Mouse (Mus musculus): Measurements from ENCODE around the gene Efcab11. TPM values are rescaled to one million over a fixed set of nuclear protein-coding genes. Genes with fewer than 3 reads are reported as not detected.

Efcab11 gene
- polyA plus RNA-seq, 1 experiment from 2014 or later, result 4.0 TPM

DNA sequence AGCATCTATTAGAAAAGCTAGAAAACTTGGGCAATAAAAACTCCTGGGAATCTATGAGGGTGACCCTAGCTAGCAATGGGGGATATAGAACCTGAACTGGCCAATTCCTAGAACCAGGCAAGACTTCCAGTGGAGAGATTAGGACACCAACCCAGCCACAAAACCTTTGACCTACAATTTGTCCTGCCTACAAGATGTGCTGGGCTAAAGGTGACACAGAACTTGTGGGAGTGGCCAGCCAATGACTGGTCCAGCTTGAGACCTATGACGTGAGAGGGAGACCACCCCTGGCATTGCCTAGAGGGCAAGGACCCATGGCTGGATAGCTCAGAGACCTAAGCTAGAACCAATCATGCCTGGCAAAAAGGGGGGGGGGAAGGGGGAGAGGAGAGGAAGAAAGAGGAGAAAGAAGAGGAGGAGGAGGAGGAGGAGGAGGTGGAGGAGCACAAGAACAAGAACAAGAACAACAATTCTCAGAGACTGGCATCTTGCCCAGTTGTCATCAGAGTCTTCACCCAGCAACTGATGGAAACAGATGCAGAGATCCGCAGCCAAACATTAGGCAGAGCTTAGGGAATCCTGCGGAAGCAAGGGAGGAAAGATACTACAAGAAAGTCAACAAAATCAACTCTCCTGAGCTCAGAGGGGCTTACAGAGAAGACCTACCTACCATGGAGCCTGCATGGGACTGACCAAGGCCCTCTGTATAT is 24.7 kb downstream of the Efcab11 start:
- Histone ChIP-seq H3K4me2 (ENCODE audit: low read length) (no peak overlapping the region), H3K9ac (ENCODE audit: low read depth, low read length) (no peak overlapping the region), H3K9me3 (replicated peaks; ENCODE audit: control insufficient read depth, low read length, poor library complexity, severe bottlenecking) (no peaks in the 10 kb centered on the region), H3K4me1 (ENCODE audit: control insufficient read depth, insufficient read depth, low read length) (peaks cover 7% of the 10 kb centered on the region), H3K27me3 (ENCODE audit: control insufficient read depth, insufficient read depth, low read depth, low read length) (no peaks in the 10 kb centered on the region), H3K27ac (ENCODE audit: low read length) (no peak overlapping the region), H3K36me3 (ENCODE audit: control insufficient read depth, insufficient read depth, low read length) (no peaks in the 10 kb centered on the region), H3K4me3 (ENCODE audit: low read depth, low read length) (no peak overlapping the region)
- no peak for ATAC-seq
- 81% methylated on average over 3 of the region's 3 CpGs for WGBS

DNA sequence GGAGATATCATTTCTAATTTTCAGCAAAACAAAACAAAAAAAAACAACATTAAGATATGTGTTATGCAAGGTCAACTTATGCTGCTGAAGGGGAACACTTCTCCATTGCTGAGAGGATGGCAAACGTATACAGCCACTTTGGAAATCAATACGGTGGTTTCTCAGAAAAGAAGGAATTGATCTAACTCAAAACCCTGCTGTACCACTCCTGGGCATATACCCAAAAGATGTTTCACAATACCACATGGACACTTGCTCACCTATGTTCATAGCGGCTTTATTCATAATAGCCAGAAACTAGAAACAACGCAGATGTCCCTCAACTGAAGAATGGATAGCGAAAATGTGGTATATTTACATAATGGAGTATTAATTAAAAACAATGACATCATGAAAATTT is 25.6 kb downstream of the Efcab11 start:
- no peaks in the 10 kb centered on the region for H3K36me3 ChIP-seq (ENCODE audit: control insufficient read depth, insufficient read depth, low read length)
- H3K27ac ChIP-seq (ENCODE audit: low read length), result no peak overlapping the region
- H3K9me3 ChIP-seq (replicated peaks; ENCODE audit: control insufficient read depth, low read length, poor library complexity, severe bottlenecking), result no peaks in the 10 kb centered on the region
- ATAC-seq, result no peak
- no peak overlapping the region for H3K9ac ChIP-seq (ENCODE audit: low read depth, low read length)
- peaks cover 11% of the 10 kb centered on the region for H3K4me1 ChIP-seq (ENCODE audit: control insufficient read depth, insufficient read depth, low read length)
- 93% methylated on average over 5 of the region's 5 CpGs for WGBS
- no peaks in the 10 kb centered on the region for H3K27me3 ChIP-seq (ENCODE audit: control insufficient read depth, insufficient read depth, low read depth, low read length)
- no peak overlapping the region for H3K4me3 ChIP-seq (ENCODE audit: low read depth, low read length)
- H3K4me2 ChIP-seq (ENCODE audit: low read length), result no peak overlapping the region

DNA sequence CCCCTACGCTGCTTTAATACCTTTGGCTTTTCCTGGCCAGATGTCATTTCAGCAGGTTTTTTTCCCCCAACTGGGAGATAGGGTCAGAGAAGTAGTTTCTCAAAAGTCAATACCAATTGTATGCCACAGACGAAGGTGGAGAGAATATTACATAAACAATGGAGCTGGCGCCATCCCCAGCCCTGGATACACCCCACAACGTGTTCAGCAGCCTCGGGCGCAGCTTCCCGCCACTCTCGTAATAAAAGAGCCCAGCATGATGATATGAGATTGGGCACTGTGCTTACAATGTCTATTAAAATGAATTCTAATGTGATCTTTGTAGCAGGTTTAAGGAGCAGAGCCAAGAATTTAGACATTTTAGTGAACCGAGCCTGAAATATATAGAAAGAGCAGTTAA is 28.2 kb downstream of the Efcab11 start:
- no peak for ATAC-seq
- no peak overlapping the region for H3K4me2 ChIP-seq (ENCODE audit: low read length)
- peaks cover 14% of the 10 kb centered on the region for H3K4me1 ChIP-seq (ENCODE audit: control insufficient read depth, insufficient read depth, low read length)
- WGBS, result 46% methylated on average over 9 of the region's 9 CpGs
- no peaks in the 10 kb centered on the region for H3K27me3 ChIP-seq (ENCODE audit: control insufficient read depth, insufficient read depth, low read depth, low read length)
- H3K9me3 ChIP-seq (replicated peaks; ENCODE audit: control insufficient read depth, low read length, poor library complexity, severe bottlenecking), result no peaks in the 10 kb centered on the region
- no peak overlapping the region for H3K27ac ChIP-seq (ENCODE audit: low read length)
- H3K36me3 ChIP-seq (ENCODE audit: control insufficient read depth, insufficient read depth, low read length), result no peaks in the 10 kb centered on the region
- no peak overlapping the region for H3K4me3 ChIP-seq (ENCODE audit: low read depth, low read length)
- H3K9ac ChIP-seq (ENCODE audit: low read depth, low read length), result no peak overlapping the region

DNA sequence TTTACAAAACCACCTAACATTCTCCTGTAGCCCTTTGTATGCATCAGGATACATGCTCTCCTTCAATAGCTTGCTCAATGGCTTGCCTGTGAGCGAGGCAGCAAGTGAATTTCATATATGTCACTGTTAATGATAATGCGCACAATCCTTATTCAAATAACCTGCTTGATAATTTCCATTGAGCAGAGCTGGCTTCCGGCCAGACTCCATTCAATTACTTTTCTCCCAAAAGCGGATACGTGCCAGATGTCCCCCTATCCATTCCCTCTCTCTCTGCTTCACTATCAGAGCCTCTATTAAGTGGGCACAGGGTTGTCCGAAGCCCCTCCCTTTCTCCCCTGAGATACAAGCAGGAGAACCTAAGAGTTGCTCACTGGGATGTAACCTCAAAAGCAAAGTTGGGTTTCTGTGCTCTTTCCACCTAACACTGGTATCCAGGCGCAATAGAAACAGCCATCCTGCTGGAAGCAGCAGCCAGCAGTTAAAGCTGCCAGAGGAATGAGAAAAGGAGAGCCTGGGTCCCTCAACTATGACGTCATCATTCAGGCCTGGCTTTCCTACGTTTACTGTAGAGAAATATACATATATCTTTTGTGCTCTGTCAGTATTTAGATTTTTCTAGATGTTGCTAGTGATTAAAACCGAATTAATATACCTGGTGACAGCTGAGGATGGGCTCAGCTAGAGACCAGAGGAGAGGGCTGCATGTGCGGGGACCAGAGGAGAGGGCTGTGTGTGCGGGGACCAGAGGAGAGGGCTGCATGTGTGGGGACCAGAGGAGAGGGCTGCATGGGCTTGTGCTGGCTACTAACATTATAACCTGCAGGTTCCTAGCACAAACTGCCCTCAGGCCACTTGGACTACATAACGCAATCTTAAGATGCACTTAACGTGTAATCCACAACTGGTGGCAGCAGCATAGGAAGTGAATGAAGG is 30.6 kb downstream of the Efcab11 start:
- no peak overlapping the region for H3K27ac ChIP-seq (ENCODE audit: low read length)
- no peak overlapping the region for H3K4me2 ChIP-seq (ENCODE audit: low read length)
- no peaks in the 10 kb centered on the region for H3K36me3 ChIP-seq (ENCODE audit: control insufficient read depth, insufficient read depth, low read length)
- whole genome bisulfite sequencing, result 55% methylated on average over 14 of the region's 14 CpGs
- H3K9me3 ChIP-seq (replicated peaks; ENCODE audit: control insufficient read depth, low read length, poor library complexity, severe bottlenecking), result no peaks in the 10 kb centered on the region
- H3K4me3 ChIP-seq (ENCODE audit: low read depth, low read length), result no peak overlapping the region
- no peak overlapping the region for H3K9ac ChIP-seq (ENCODE audit: low read depth, low read length)
- no peaks in the 10 kb centered on the region for H3K27me3 ChIP-seq (ENCODE audit: control insufficient read depth, insufficient read depth, low read depth, low read length)
- peaks cover 12% of the 10 kb centered on the region for H3K4me1 ChIP-seq (ENCODE audit: control insufficient read depth, insufficient read depth, low read length)
- peak; percentile 68; the same call in 1 of the 2 replicates for ATAC-seq

DNA sequence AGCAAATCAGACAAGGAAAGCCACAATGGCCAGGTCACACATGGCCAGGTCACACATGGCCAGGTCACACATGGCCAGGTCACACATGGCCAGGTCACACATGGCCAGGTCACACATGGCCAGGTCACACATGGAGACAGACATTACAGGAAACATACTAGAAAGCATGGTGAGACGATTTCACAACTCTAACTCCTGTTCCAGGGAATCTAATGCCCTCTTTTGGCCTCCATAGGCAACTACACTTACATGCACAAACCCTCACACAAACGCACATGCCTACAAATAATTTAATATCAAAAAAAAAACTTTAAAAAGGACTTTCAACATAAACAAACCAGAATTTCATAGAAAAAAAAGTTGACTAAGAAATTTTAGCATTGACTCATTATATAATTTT is 34.2 kb downstream of the Efcab11 start:
- Histone ChIP-seq H3K27ac (ENCODE audit: low read length) (no peak overlapping the region), H3K36me3 (ENCODE audit: control insufficient read depth, insufficient read depth, low read length) (no peaks in the 10 kb centered on the region), H3K4me3 (ENCODE audit: low read depth, low read length) (no peak overlapping the region), H3K4me2 (ENCODE audit: low read length) (no peak overlapping the region), H3K9ac (ENCODE audit: low read depth, low read length) (no peak overlapping the region), H3K9me3 (replicated peaks; ENCODE audit: control insufficient read depth, low read length, poor library complexity, severe bottlenecking) (no peaks in the 10 kb centered on the region), H3K27me3 (ENCODE audit: control insufficient read depth, insufficient read depth, low read depth, low read length) (no peaks in the 10 kb centered on the region), H3K4me1 (ENCODE audit: control insufficient read depth, insufficient read depth, low read length) (peaks cover 10% of the 10 kb centered on the region)
- WGBS, result 91% methylated on average over 2 of the region's 2 CpGs
- ATAC-seq, result no peak

DNA sequence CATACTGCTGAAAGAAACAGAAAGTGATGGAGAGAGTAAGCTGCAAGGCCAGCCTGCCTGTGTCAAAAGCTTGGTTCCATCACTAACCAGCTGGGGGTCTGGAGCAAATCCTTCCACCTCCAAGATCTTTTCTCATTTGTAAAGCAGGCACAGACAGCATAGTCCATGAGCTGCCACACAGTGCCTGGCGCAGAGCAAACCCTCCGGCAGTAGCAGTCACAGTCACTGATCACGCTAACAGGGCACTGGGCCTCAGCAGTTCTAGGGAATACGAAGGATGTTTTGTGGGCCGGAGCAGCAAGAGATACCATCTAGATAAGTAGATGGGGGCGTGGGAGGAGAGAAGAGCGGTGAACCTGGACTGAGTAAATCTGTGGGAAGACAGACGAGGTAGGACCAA is 39.3 kb downstream of the Efcab11 start:
- H3K4me3 ChIP-seq (ENCODE audit: low read depth, low read length), result no peak overlapping the region
- H3K36me3 ChIP-seq (ENCODE audit: control insufficient read depth, insufficient read depth, low read length), result no peaks in the 10 kb centered on the region
- ATAC-seq, result no peak
- no peaks in the 10 kb centered on the region for H3K27me3 ChIP-seq (ENCODE audit: control insufficient read depth, insufficient read depth, low read depth, low read length)
- no peak overlapping the region for H3K4me2 ChIP-seq (ENCODE audit: low read length)
- H3K9me3 ChIP-seq (replicated peaks; ENCODE audit: control insufficient read depth, low read length, poor library complexity, severe bottlenecking), result no peaks in the 10 kb centered on the region
- WGBS, result 89% methylated on average over 8 of the region's 8 CpGs
- H3K9ac ChIP-seq (ENCODE audit: low read depth, low read length), result no peak overlapping the region
- no peaks in the 10 kb centered on the region for H3K4me1 ChIP-seq (ENCODE audit: control insufficient read depth, insufficient read depth, low read length)
- no peak overlapping the region for H3K27ac ChIP-seq (ENCODE audit: low read length)

DNA sequence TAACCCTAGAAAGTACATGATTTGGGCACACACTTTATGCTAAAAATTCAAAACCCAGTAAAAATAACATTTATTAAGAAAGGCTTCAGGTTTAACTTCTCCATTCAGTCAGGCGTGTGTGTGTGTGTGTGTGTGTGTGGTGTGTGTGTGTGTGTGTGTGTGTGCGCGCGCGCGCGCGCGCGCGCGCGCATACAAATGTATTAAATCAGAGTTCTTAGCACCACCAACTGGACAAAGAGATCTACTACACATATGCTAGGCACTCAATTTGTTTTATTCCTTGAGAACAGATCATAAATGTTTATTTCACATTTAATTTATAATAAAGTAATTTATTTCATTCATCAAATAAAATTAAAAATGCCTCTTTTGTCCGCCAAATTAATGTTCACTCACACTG is 45.5 kb downstream of the Efcab11 start:
- ATAC-seq, result no peak
- Histone ChIP-seq H3K9me3 (replicated peaks; ENCODE audit: control insufficient read depth, low read length, poor library complexity, severe bottlenecking) (no peaks in the 10 kb centered on the region), H3K36me3 (ENCODE audit: control insufficient read depth, insufficient read depth, low read length) (no peaks in the 10 kb centered on the region), H3K4me1 (ENCODE audit: control insufficient read depth, insufficient read depth, low read length) (peaks cover 12% of the 10 kb centered on the region), H3K4me2 (ENCODE audit: low read length) (no peak overlapping the region), H3K27me3 (ENCODE audit: control insufficient read depth, insufficient read depth, low read depth, low read length) (no peaks in the 10 kb centered on the region), H3K27ac (ENCODE audit: low read length) (no peak overlapping the region), H3K9ac (ENCODE audit: low read depth, low read length) (no peak overlapping the region), H3K4me3 (ENCODE audit: low read depth, low read length) (no peak overlapping the region)
- WGBS, result 71% methylated on average over 14 of the region's 14 CpGs

DNA sequence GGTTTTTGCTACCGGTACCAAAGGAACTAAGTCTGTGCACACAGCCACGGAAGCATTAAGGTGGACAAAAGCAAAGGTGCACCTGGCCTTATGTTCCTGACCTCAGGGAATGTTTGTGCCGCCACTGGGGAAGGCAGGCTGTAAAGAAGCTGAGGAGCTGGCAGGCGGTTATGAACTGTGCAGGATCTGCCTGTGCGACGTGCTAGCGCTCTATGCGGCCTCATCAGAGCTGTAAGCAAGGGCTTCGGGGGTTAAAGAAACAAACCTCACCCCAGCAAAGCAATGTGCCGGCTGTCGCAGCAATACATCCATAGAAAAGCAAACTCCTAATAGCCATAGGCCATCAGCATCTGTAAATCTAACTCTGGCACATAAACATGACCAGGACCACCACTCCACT is 46.1 kb downstream of the Efcab11 start:
- Histone ChIP-seq H3K4me2 (ENCODE audit: low read length) (no peak overlapping the region), H3K4me3 (ENCODE audit: low read depth, low read length) (no peak overlapping the region), H3K27ac (ENCODE audit: low read length) (no peak overlapping the region), H3K9ac (ENCODE audit: low read depth, low read length) (no peak overlapping the region), H3K36me3 (ENCODE audit: control insufficient read depth, insufficient read depth, low read length) (no peaks in the 10 kb centered on the region), H3K9me3 (replicated peaks; ENCODE audit: control insufficient read depth, low read length, poor library complexity, severe bottlenecking) (no peaks in the 10 kb centered on the region), H3K27me3 (ENCODE audit: control insufficient read depth, insufficient read depth, low read depth, low read length) (no peaks in the 10 kb centered on the region), H3K4me1 (ENCODE audit: control insufficient read depth, insufficient read depth, low read length) (peaks cover 12% of the 10 kb centered on the region)
- no peak for ATAC-seq
- 73% methylated on average over 11 of the region's 11 CpGs for WGBS

DNA sequence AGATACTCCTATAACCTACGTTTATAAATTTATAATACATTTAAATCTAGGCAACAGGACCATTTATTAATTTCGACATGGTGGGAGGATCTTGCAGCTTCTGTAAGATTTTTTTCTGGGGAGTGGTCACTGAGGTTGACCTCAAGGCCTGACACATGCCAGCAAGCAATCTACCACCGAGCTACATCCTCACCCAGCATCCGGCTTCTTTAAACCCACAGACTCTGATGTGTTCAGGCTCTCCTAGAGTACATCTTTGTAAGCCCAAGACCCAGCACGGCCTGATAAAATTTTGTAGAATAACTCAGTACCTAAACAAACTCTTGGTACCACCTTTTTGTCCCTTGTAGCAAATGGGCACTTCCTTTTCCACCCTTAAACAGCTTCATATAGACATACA is 46.7 kb downstream of the Efcab11 start:
- no peaks in the 10 kb centered on the region for H3K27me3 ChIP-seq (ENCODE audit: control insufficient read depth, insufficient read depth, low read depth, low read length)
- peaks cover 12% of the 10 kb centered on the region for H3K4me1 ChIP-seq (ENCODE audit: control insufficient read depth, insufficient read depth, low read length)
- no peak overlapping the region for H3K9ac ChIP-seq (ENCODE audit: low read depth, low read length)
- H3K9me3 ChIP-seq (replicated peaks; ENCODE audit: control insufficient read depth, low read length, poor library complexity, severe bottlenecking), result no peaks in the 10 kb centered on the region
- H3K27ac ChIP-seq (ENCODE audit: low read length), result no peak overlapping the region
- no peaks in the 10 kb centered on the region for H3K36me3 ChIP-seq (ENCODE audit: control insufficient read depth, insufficient read depth, low read length)
- 92% methylated on average over 5 of the region's 5 CpGs for WGBS
- no peak overlapping the region for H3K4me3 ChIP-seq (ENCODE audit: low read depth, low read length)
- ATAC-seq, result no peak
- no peak overlapping the region for H3K4me2 ChIP-seq (ENCODE audit: low read length)

Measured in midbrain, embryonic 16.5 days (tissue).